Mouse (Mus musculus) E14TG2a.4 (cell line): Measurements from ENCODE around the gene Vgf.

ENCODE experiments used
- H3K27me3 ChIP-seq: 2 replicates; pipeline ENCODE4 v1.6.1; 2014; ENCODE audit warnings: low read length, control low read depth; ENCODE audit not compliant: insufficient read depth
- H3K36me3 ChIP-seq: 2 replicates; pipeline ENCODE4 v1.6.1; 2014; ENCODE audit warnings: low read length, control low read depth; ENCODE audit not compliant: insufficient read depth
- H3K4me1 ChIP-seq: replicated peaks from 2 replicates; pipeline ENCODE4 v1.6.1; 2014; ENCODE audit warnings: low read depth, low read length, control low read depth
- H3K4me3 ChIP-seq: replicated peaks from 2 replicates; pipeline ENCODE4 v1.5.1; 2014; ENCODE audit warnings: mild to moderate bottlenecking, low read length
- H3K9me3 ChIP-seq: 2 replicates; pipeline ENCODE4 v1.6.1; 2014; ENCODE audit warnings: low read length, control low read depth
- CTCF ChIP-seq: conservative IDR thresholded peaks from 2 replicates; pipeline ENCODE4 v1.5.1; 2014; ENCODE audit warnings: low read length
- NANOG ChIP-seq: IDR thresholded peaks from 2 replicates; pipeline ENCODE4 v1.6.1; 2014; ENCODE audit warnings: borderline replicate concordance, low read length, mixed read lengths
- POU5F1 ChIP-seq: IDR thresholded peaks from 2 replicates; pipeline ENCODE4 v1.6.1; 2014; ENCODE audit warnings: low read length, borderline replicate concordance

The Vgf gene

DNA sequence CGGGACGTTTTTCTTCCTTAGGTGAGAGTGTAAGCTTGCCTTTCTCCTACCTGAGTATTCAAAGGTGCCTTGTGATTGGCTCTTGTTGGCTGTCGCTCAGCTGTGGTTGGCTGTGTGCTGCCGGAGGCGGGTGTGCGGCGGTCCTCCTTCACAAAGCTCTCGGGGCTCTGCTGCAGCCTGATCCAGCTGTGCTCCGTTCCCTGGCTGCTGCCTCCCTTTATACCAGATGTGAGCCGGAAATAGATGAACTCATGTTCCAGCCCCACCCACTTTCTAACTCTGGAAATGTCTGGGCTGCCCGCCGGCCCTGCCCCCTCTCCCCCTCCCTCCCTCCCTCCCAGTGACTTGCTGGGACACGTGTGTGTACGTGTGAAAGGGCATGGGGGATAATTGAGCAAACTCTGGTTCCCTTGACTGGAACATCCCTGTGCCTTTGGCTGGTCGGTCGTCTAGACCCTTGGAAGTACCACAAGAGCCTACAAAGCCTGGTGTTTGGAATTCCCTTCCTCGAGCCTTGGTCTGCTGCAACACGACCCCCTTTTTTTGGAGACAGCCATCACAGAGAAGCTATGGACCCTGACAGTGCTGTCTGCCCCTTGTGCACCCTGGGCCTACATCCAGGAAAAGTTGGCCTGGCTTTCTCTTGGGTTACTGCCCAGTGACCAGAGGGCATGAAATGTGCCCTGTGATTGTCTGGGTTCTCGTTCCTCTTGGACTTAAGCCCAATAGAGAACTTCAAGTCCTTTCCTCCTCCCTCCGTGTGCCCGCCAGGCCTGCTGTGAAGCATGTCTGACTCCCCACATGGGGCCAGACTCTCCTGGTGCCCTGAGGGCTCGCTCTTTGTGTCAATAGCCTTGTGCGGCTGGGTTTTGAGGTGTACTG, 46.1 kb downstream of the Vgf start, which contains the start of gene Serpine1:
Gene Serpine1 (minus strand): TSS at position 190 of the 882 bp plus-strand sequence.
- Histone ChIP-seq H3K27me3 (no peaks in the 10 kb centered on the region), H3K36me3 (peaks cover 20% of the 10 kb centered on the region), H3K4me1 (peaks cover 79% of the 10 kb centered on the region), H3K9me3 (no peaks in the 10 kb centered on the region), H3K4me3 (peak within 1 kb of the TSS; percentile 64)
- TF ChIP-seq CTCF: no peak
- no peak for TF ChIP-seq POU5F1
- TF ChIP-seq NANOG: no peak

DNA sequence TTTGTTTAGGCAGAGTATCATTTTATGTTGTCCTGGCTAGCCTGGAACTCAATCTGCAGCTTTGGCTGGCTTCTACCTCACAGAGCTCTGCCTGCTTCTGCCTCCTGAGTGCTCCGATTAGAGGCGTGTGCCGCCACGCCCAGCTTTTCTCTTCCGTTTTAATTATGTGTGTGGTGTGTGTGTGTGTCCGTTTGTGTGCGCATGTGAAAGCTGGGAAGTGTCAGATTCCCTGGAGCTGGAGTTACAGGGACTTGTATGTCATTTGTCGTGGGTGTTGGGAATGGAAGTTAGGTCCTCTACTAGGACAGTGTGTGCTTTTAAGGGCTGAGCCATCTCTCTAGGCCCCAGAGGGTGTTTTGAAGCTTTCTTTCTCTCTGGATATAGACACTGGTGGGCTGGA, 46.9 kb downstream of the Vgf start:
- peak overlapping the region; percentile 51; the same call in 1 of the 2 replicates for H3K4me3 ChIP-seq
- H3K36me3 ChIP-seq: peaks cover 14% of the 10 kb centered on the region
- TF ChIP-seq POU5F1 (no peak), CTCF (no peak), NANOG (no peak)
- H3K4me1 ChIP-seq: peaks cover 76% of the 10 kb centered on the region
- H3K9me3 ChIP-seq: no peaks in the 10 kb centered on the region
- H3K27me3 ChIP-seq: no peaks in the 10 kb centered on the region

DNA sequence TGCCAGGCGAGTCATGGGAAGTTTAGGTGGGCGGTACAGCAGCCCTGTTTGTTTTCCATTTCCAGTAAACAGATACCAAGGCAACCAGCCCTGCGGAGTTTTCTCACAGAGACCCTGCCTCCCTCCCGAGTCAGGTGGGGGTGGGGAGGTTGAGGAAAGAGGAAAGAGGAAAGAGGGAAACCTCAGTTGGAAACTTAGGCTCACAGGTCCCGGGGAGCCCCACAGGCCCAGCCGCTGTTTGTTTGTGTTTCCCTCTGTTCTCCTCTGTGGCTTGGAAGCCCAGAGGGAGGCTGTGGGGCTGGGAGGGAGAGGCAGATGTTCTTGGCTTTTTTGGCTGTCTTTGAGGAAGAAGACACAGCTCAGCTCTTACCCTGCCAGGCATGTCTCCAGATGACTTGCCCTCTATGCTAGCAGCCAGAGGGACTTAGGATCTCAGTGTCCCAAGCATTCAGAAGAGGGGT, 48.0 kb downstream of the Vgf start:
- Histone ChIP-seq H3K27me3 (no peaks in the 10 kb centered on the region), H3K4me1 (peaks cover 75% of the 10 kb centered on the region), H3K36me3 (peaks cover 9% of the 10 kb centered on the region), H3K4me3 (peak overlapping the region; percentile 17; the same call in 1 of the 2 replicates), H3K9me3 (no peaks in the 10 kb centered on the region)
- TF ChIP-seq CTCF: no peak
- TF ChIP-seq NANOG: no peak
- TF ChIP-seq POU5F1: no peak

DNA sequence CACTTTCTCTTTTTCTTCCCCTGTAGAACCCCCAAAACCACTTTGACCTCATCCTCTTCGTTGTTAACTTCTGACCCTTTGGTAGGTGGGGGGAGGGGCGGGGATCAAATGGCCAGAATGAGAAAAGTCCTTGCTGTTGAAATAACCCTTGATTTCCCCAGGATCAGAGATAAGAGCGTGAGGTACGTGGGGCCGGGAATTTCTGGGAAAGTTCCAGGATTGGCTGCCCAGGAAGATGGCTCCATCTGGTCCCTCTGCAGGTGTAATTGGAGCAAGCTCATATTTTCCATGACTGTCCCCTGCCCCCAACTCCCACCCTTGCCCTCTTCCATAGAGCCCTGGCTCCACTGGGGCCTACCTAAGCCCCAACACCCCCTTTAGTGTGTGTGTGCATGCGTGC, 49.5 kb downstream of the Vgf start:
- Histone ChIP-seq H3K27me3 (no peaks in the 10 kb centered on the region), H3K4me3 (0 out of 2 replicates have a peak overlapping the region, but pooled peaks have one; percentile 2), H3K4me1 (peaks cover 78% of the 10 kb centered on the region), H3K36me3 (peaks cover 2% of the 10 kb centered on the region; the same call in 1 of the 2 replicates), H3K9me3 (no peaks in the 10 kb centered on the region)
- TF ChIP-seq POU5F1: no peak
- no peak for TF ChIP-seq NANOG

DNA sequence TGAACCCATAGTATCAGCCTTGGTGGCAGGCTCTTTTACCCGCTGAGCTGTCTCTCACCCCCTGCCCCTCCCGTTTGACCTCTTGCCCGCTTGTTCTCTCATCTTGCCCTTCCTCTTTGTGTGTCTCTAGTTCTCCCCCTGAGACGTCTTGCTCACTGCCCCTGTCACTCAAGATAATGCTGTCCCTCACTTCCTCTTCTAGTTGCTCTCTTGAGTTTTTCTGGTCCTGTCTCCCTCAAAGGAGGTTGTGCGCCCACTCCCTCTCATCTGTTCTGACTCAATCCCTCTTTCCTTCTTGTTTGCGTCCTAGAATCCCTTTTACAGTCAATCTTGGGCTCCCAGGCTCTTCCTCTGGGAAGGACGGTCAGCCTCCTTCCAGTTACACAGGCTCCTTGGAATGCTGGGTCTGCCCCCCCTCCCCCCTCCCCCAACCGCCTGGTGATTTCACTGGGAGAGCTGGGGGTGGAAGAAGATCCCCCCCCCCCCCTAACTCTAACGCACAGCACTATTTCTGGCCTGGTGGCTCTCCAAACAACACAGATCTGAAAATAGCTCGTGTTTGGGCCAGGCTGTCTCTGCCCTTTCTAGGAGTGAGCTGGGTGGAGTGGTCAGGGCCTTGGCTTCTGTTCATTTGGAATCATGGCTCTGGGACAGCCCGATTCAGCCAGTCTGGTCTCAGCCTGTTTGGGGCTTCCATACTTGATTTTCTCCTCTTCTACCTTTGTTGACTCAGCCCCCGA, 50.2 kb downstream of the Vgf start:
- peaks cover 1% of the 10 kb centered on the region; the same call in 1 of the 2 replicates for H3K9me3 ChIP-seq
- H3K4me3 ChIP-seq: 0 out of 2 replicates have a peak overlapping the region, but pooled peaks have one; percentile 2
- H3K4me1 ChIP-seq: peaks cover 75% of the 10 kb centered on the region
- TF ChIP-seq CTCF: no peak
- TF ChIP-seq NANOG: no peak
- no peak for TF ChIP-seq POU5F1
- H3K27me3 ChIP-seq: no peaks in the 10 kb centered on the region
- H3K36me3 ChIP-seq: no peaks in the 10 kb centered on the region

DNA sequence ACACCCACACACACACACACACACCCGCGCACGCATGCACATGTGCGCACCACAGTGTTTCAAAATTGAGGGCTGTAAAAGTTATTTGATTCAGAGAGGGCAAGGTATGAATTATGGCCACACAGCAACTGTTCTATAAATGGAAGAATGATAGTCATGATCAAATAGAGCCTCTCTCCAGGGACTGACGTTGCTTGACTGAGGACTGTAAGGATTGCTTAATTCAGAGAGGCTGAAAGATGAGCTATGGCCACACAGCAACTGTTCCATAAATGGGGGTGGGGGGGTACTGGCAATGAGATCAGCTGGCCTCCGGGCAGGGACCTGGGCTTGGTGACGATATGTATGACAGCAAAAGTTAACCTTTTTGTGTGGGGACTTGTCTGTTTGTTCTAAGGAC, 51.0 kb downstream of the Vgf start:
- Histone ChIP-seq H3K4me3 (no peak overlapping the region), H3K36me3 (no peaks in the 10 kb centered on the region), H3K4me1 (peaks cover 69% of the 10 kb centered on the region), H3K27me3 (no peaks in the 10 kb centered on the region), H3K9me3 (peaks cover 6% of the 10 kb centered on the region; the same call in 1 of the 2 replicates)
- TF ChIP-seq CTCF (no peak), POU5F1 (no peak), NANOG (no peak)

DNA sequence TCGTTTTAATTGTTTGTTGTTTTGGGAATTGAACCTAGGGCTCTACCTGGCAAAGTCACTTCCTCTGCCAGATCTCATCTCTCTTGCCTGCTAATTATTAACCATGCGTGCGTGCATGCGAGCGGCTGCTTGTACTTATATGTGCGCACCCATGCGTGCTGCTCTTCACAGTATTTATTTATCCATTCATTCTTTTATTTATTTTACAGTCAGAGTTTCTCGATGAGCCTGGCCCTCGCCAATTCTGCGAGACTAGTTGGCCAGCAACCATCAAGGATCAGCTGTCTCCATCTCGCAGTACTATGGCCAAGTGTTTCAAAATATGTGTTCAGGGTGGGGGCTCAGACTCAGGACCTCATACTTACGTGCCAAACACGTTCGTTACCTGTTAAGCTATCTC, 51.8 kb downstream of the Vgf start:
- no peaks in the 10 kb centered on the region for H3K27me3 ChIP-seq
- H3K4me1 ChIP-seq: peaks cover 61% of the 10 kb centered on the region
- TF ChIP-seq POU5F1 (no peak), CTCF (no peak), NANOG (no peak)
- peaks cover 6% of the 10 kb centered on the region; the same call in 1 of the 2 replicates for H3K9me3 ChIP-seq
- no peaks in the 10 kb centered on the region for H3K36me3 ChIP-seq
- no peak overlapping the region for H3K4me3 ChIP-seq

DNA sequence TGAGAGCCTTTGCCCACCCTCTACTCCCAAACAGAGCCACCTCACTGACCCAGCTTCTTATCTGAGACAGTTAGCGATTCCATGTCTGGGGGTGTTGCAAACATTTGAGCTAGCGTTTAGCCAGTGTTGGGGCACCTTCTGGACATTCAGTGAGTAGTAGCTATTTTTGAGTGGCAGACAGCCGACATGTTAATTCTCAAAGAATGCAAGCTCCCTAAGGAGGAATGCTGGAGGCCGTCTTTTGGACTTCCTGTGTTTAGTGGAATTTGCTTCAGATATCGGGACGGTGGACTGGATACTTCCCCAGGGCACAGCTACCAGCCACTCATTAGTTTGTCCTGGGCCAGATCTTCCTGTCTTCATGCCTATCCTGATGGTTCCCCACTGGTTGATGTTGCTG, 52.4 kb downstream of the Vgf start:
- Histone ChIP-seq H3K27me3 (no peaks in the 10 kb centered on the region), H3K36me3 (no peaks in the 10 kb centered on the region), H3K4me3 (no peak overlapping the region), H3K4me1 (peaks cover 58% of the 10 kb centered on the region), H3K9me3 (peaks cover 6% of the 10 kb centered on the region; the same call in 1 of the 2 replicates)
- TF ChIP-seq NANOG: no peak

DNA sequence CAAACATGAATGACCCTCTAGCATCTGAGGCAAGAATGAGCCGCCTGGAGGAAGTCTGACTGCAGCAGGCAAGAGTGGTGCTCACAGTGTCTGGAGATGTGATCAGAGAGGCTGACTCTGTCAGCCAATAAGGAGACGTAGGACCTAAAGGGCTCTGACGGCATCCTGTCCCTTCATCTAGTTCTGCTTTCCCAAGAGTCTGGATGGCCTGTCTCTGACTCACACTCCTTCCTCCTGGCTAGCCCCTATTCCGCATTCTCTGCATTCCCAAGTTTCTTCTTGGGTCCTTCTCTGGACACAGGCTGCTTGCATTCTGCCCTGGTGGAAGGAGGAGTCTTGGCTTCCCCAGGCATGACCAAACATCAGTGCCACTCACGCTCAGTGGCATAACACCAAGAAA, 53.7 kb downstream of the Vgf start:
- no peak overlapping the region for H3K4me3 ChIP-seq
- H3K27me3 ChIP-seq: no peaks in the 10 kb centered on the region
- peaks cover 6% of the 10 kb centered on the region; the same call in 1 of the 2 replicates for H3K9me3 ChIP-seq
- peaks cover 55% of the 10 kb centered on the region for H3K4me1 ChIP-seq
- TF ChIP-seq POU5F1: no peak
- no peak for TF ChIP-seq CTCF
- no peak for TF ChIP-seq NANOG
- no peaks in the 10 kb centered on the region for H3K36me3 ChIP-seq
